Mouse (Mus musculus): ENCODE data around the gene Txndc12.

GRCm38 (mm10) chr4:108803535-108803934 lies 30.9 kb upstream of the Txndc12 start:
- TF ChIP-seq ZC3H11A (IDR thresholded peaks at IDR 0.05; ENCODE audit: low read depth, low read length) (no peak), POLR2AphosphoS2 (IDR thresholded peaks at IDR 0.05; ENCODE audit: low read depth, low read length) (no peak), CTCF (conservative IDR thresholded peaks at IDR 0.05 in 1 of 2, IDR thresholded peaks at IDR 0.05 in 1 of 2; ENCODE audit: low read depth in 2 of 2, low read length in 2 of 2) (no peak), POLR2A (IDR thresholded peaks at IDR 0.05; ENCODE audit: low read depth, low read length) (no peak), SIN3A (IDR thresholded peaks at IDR 0.05; ENCODE audit: low read length) (no peak), RCOR1 (conservative IDR thresholded peaks at IDR 0.05; ENCODE audit: low read depth, low read length) (no peak), MAX (IDR thresholded peaks at IDR 0.05; ENCODE audit: low read length) (no peak), PAX5 (IDR thresholded peaks at IDR 0.05; ENCODE audit: low read length) (no peak), MEF2A (IDR thresholded peaks at IDR 0.05; ENCODE audit: borderline replicate concordance, low read depth, low read length) (no peak), GABPA (IDR thresholded peaks at IDR 0.05; ENCODE audit: insufficient replicate concordance, low read depth, low read length) (no peak)

Measured in CH12.LX (cell line).